Mouse (Mus musculus): ENCODE results near the gene C1qtnf5. TPM values are rescaled to one million over a fixed set of nuclear protein-coding genes. Genes with fewer than 3 reads are reported as not detected.
A peak's percentile ranks its signal among the peaks of the same experiment; 100 is the strongest.

C1qtnf5 gene
- 3.1 and 3.5 TPM in 2 replicates for polyA plus RNA-seq (2015; fragmentation: Nextera tagmentation; extraction: Ambion mirVana)

DNA sequence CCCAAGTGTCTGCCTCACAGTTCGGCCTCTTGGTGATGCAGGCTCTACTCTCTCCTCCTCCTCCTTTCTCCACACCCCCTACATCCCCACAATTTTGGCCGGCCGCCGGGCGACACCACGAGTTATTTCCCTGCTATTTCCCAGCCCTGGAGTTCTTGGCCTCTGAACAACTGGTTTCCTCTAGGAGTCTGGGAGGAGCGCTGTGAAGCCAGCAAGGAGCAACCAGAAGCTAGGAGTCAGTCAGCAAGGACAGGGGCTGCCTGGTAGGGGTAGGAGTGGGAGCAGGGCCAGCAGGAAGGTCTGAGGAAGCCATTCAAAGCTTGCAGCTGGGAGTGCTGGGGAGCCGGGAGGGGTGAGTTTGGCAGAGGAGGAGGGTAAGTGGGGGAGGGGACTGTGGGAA lies at the start of gene C1qtnf5:
C1qtnf5 (plus strand) TSS at position 136 of the 400 bp plus-strand sequence.
- Histone ChIP-seq H3K9me3 (no peaks in the 10 kb centered on the region), H3K9ac (peak within 1 kb of the TSS; percentile 33; the same call in 1 of the 2 replicates), H3K36me3 (peaks cover 4% of the 10 kb centered on the region; the same call in 1 of the 2 replicates), H3K4me2 (replicated peaks) (peak within 1 kb of the TSS; percentile 42), H3K27ac (peak within 1 kb of the TSS; percentile 75), H3K4me3 (replicated peaks) (peak within 1 kb of the TSS; percentile 15; the same call in 1 of the 2 replicates), H3K27me3 (replicated peaks) (no peaks in the 10 kb centered on the region), H3K4me1 (replicated peaks) (peaks cover 48% of the 10 kb centered on the region)
- ATAC-seq, result peak; percentile 70
- 31% methylated on average over 8 of the region's 8 CpGs for WGBS

- Histone ChIP-seq H3K36me3 (no peaks in the 10 kb centered on the region), H3K9me3 (no peaks in the 10 kb centered on the region), H3K4me3 (replicated peaks) (no peak overlapping the region), H3K4me2 (replicated peaks) (no peak overlapping the region), H3K9ac (no peak overlapping the region), H3K27me3 (replicated peaks) (no peaks in the 10 kb centered on the region), H3K4me1 (replicated peaks) (no peaks in the 10 kb centered on the region), H3K27ac (no peak overlapping the region)
- 82% methylated on average over 6 of the region's 6 CpGs for WGBS
- ATAC-seq, result no peak
Observed at GRCm38 (mm10) chr9:44058606-44059005, 48.4 kb upstream of the C1qtnf5 start.

DNA sequence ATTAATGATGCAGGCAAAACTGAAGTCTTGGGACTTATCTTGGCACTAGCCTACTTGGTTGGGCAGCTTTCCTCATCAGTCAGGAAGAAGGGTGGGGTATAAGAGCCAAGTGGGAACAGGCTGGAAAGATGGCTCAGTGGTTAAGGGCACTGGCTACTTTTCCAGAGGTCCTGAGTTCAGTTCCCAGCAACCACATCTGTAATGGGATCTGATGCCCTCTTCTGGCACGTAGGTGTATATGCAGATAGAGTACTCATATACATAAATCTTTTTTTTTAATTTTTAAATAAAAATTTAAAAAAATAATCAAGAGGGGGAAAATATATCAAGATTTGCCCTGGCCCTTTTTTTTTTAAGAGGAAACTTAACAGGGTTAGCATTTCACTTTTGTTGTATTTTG lies 41.9 kb upstream of the C1qtnf5 start:
- Histone ChIP-seq H3K9me3 (no peaks in the 10 kb centered on the region), H3K27me3 (replicated peaks) (no peaks in the 10 kb centered on the region), H3K36me3 (no peaks in the 10 kb centered on the region), H3K4me3 (replicated peaks) (no peak overlapping the region), H3K9ac (no peak overlapping the region), H3K4me2 (replicated peaks) (no peak overlapping the region), H3K4me1 (replicated peaks) (peaks cover 5% of the 10 kb centered on the region; the same call in 1 of the 2 replicates), H3K27ac (no peak overlapping the region)
- 36% methylated on average over 1 of the region's 1 CpGs for WGBS
- no peak for ATAC-seq

DNA sequence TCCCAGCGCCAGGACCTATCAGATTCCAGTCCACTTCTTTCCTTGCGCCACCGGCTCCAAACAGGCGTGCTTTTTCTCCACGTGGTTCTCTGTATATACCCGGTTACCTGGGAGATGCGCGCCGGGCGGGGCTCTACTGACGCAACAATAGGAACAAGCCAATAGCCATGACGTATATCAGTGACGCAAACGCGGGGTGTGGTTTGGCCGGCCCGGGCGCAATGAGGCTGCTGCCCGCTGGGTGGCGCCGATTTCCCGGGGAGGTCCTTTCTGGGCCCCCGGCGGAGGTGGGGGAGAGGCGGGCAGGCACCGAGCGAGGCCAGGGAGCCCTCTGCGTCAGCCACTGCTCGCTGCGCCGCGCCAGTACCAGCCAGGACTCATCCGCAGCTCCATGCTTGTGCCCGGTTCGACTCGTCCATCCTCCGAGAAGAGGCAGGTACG lies 40.2 kb upstream of the C1qtnf5 start, which contains the start of gene Usp2:
Usp2 (plus strand) TSS at position 237 of the 441 bp plus-strand sequence.
- peak within 1 kb of the TSS; percentile 39 for H3K9ac ChIP-seq
- ATAC-seq, result peak; percentile 98
- no peaks in the 10 kb centered on the region for H3K36me3 ChIP-seq

GRCm38 (mm10) chr9:44067241-44067959 lies 39.6 kb upstream of the C1qtnf5 start:
- Histone ChIP-seq H3K4me1 (replicated peaks) (peaks cover 22% of the 10 kb centered on the region), H3K9me3 (no peaks in the 10 kb centered on the region), H3K4me3 (replicated peaks) (peak overlapping the region; percentile 48), H3K36me3 (no peaks in the 10 kb centered on the region), H3K27ac (no peak overlapping the region), H3K4me2 (replicated peaks) (peak overlapping the region; percentile 94), H3K27me3 (replicated peaks) (no peaks in the 10 kb centered on the region), H3K9ac (peak overlapping the region; percentile 39)
- 7% methylated on average over 15 of the region's 15 CpGs for WGBS
- peak; percentile 57 for ATAC-seq

More for the DNA sequence above, 40.2 kb upstream of the C1qtnf5 start, which contains the start of gene Usp2:
- Histone ChIP-seq H3K4me2 (replicated peaks) (peak within 1 kb of the TSS; percentile 94), H3K4me3 (replicated peaks) (peak within 1 kb of the TSS; percentile 48), H3K9me3 (no peaks in the 10 kb centered on the region), H3K27ac (no peak within 1 kb of the TSS), H3K27me3 (replicated peaks) (no peaks in the 10 kb centered on the region), H3K4me1 (replicated peaks) (peaks cover 16% of the 10 kb centered on the region)
- WGBS, result under 1% methylated on average over 38 of the region's 38 CpGs

- H3K9ac ChIP-seq, result no peak overlapping the region
- H3K4me1 ChIP-seq (replicated peaks), result peaks cover 25% of the 10 kb centered on the region
- ATAC-seq, result no peak
- H3K4me3 ChIP-seq (replicated peaks), result no peak overlapping the region
- H3K9me3 ChIP-seq, result no peaks in the 10 kb centered on the region
- no peaks in the 10 kb centered on the region for H3K36me3 ChIP-seq
- H3K4me2 ChIP-seq (replicated peaks), result peak overlapping the region; percentile 94; the same call in 1 of the 2 replicates
- H3K27me3 ChIP-seq (replicated peaks), result no peaks in the 10 kb centered on the region
- no peak overlapping the region for H3K27ac ChIP-seq
- WGBS, result 85% methylated on average over 6 of the region's 6 CpGs
Observed at GRCm38 (mm10) chr9:44067960-44068330, 39.1 kb upstream of the C1qtnf5 start.

DNA sequence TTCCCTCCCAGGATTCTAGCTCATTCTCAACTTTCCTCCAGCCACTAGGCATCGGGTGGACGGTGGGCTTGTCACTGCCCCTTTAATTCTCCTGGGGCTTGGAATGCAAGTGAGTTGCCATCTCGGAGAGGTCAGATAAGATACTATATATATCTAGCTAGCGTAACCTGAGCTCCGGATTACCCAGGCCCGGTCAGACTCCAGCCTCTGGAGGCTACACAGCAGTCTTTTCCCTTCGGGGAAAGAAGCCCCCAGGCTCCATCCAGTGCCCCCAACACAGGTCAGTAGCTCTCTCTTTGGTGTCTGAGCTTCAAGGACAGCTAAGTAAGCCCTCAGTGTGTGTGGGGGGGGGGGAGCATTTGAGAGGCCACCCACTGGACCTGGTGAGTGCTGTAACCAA lies 37.8 kb upstream of the C1qtnf5 start:
- Histone ChIP-seq H3K9ac (no peak overlapping the region), H3K36me3 (no peaks in the 10 kb centered on the region), H3K4me2 (replicated peaks) (no peak overlapping the region), H3K4me3 (replicated peaks) (no peak overlapping the region), H3K9me3 (no peaks in the 10 kb centered on the region), H3K4me1 (replicated peaks) (peaks cover 25% of the 10 kb centered on the region), H3K27ac (no peak overlapping the region), H3K27me3 (replicated peaks) (no peaks in the 10 kb centered on the region)
- no peak for ATAC-seq
- WGBS, result 25% methylated on average over 7 of the region's 7 CpGs

DNA sequence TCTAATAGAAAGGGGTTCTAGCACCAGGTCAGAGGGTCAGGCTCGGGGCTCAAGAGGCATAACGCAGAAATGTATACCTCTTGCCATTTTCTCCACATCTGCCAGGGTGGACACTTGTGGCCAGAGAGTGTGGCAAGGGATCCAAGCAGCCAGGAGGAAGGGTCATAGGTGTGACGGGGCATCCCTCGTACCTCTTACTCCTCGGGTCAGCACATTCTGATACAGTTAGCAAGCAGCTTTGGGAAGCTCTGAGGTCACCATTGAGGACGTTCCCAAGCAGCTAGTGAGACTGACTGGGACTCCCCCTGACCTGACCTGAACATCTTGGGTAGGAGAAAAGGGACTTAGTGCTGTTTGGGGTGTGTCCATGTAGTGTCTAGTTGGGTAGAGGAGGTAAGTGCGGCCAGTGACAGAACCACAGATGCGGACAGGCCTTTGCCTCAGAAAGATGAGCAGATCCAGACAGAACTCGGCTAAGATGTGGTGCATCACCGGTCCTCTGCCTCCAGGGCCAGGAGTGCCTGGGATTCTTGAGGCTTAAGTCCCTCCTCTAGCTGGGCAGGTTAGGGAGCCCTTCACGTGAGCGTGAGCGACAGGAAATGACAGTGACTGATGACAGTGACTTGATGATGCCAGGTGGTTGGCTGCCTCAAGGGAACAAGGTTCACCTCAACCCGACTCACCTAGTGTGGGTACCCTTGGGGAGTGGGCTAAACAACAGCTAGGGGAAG lies 36.8 kb upstream of the C1qtnf5 start:
- Histone ChIP-seq H3K36me3 (no peaks in the 10 kb centered on the region), H3K9me3 (no peaks in the 10 kb centered on the region), H3K4me1 (replicated peaks) (peaks cover 25% of the 10 kb centered on the region), H3K4me2 (replicated peaks) (no peak overlapping the region), H3K27ac (no peak overlapping the region), H3K27me3 (replicated peaks) (no peaks in the 10 kb centered on the region), H3K4me3 (replicated peaks) (no peak overlapping the region), H3K9ac (no peak overlapping the region)
- 59% methylated on average over 14 of the region's 14 CpGs for WGBS
- ATAC-seq, result no peak

- H3K9ac ChIP-seq, result no peak overlapping the region
- no peak for ATAC-seq
- H3K36me3 ChIP-seq, result no peaks in the 10 kb centered on the region
- no peaks in the 10 kb centered on the region for H3K27me3 ChIP-seq (replicated peaks)
- peaks cover 25% of the 10 kb centered on the region for H3K4me1 ChIP-seq (replicated peaks)
- no peak overlapping the region for H3K4me3 ChIP-seq (replicated peaks)
- no peaks in the 10 kb centered on the region for H3K9me3 ChIP-seq
- no peak overlapping the region for H3K27ac ChIP-seq
- H3K4me2 ChIP-seq (replicated peaks), result no peak overlapping the region
- 34% methylated on average over 8 of the region's 8 CpGs for WGBS
Observed at GRCm38 (mm10) chr9:44070844-44071231, 36.2 kb upstream of the C1qtnf5 start.

GRCm38 (mm10) chr9:44071914-44072598 lies 35.0 kb upstream of the C1qtnf5 start:
- no peaks in the 10 kb centered on the region for H3K27me3 ChIP-seq (replicated peaks)
- no peaks in the 10 kb centered on the region for H3K36me3 ChIP-seq
- H3K4me3 ChIP-seq (replicated peaks), result no peak overlapping the region
- no peak overlapping the region for H3K27ac ChIP-seq
- peaks cover 23% of the 10 kb centered on the region for H3K4me1 ChIP-seq (replicated peaks)
- H3K9ac ChIP-seq, result peak overlapping the region; percentile 13; the same call in 1 of the 2 replicates
- WGBS, result 42% methylated on average over 11 of the region's 11 CpGs
- no peak overlapping the region for H3K4me2 ChIP-seq (replicated peaks)
- H3K9me3 ChIP-seq, result no peaks in the 10 kb centered on the region
- no peak for ATAC-seq

- H3K4me2 ChIP-seq (replicated peaks), result no peak overlapping the region
- H3K36me3 ChIP-seq, result no peaks in the 10 kb centered on the region
- H3K27me3 ChIP-seq (replicated peaks), result no peaks in the 10 kb centered on the region
- H3K9me3 ChIP-seq, result no peaks in the 10 kb centered on the region
- 52% methylated on average over 4 of the region's 4 CpGs for WGBS
- H3K4me1 ChIP-seq (replicated peaks), result peaks cover 20% of the 10 kb centered on the region
- peak overlapping the region; percentile 13; the same call in 1 of the 2 replicates for H3K9ac ChIP-seq
- no peak overlapping the region for H3K4me3 ChIP-seq (replicated peaks)
- no peak for ATAC-seq
- no peak overlapping the region for H3K27ac ChIP-seq
Observed at GRCm38 (mm10) chr9:44072599-44072915, 34.5 kb upstream of the C1qtnf5 start.

GRCm38 (mm10) chr9:44073115-44073514 lies 33.9 kb upstream of the C1qtnf5 start:
- Histone ChIP-seq H3K9ac (no peak overlapping the region), H3K9me3 (no peaks in the 10 kb centered on the region), H3K4me2 (replicated peaks) (no peak overlapping the region), H3K4me3 (replicated peaks) (no peak overlapping the region), H3K27ac (no peak overlapping the region), H3K36me3 (no peaks in the 10 kb centered on the region), H3K27me3 (replicated peaks) (no peaks in the 10 kb centered on the region), H3K4me1 (replicated peaks) (peaks cover 20% of the 10 kb centered on the region)
- WGBS, result 72% methylated on average over 5 of the region's 5 CpGs
- no peak for ATAC-seq
